Mouse (Mus musculus): ENCODE results near the gene Gm45062. TPM values are rescaled to one million over a fixed set of nuclear protein-coding genes. Genes with fewer than 3 reads are reported as not detected.

Gm45062 gene
- polyA plus RNA-seq, 1 experiment = not detected

- H3K36me3 ChIP-seq (ENCODE audit: control insufficient read depth, insufficient read depth, low read length) = no peaks in the 10 kb centered on the region
- no peak overlapping the region for H3K4me3 ChIP-seq (ENCODE audit: low read depth, low read length)
- no peaks in the 10 kb centered on the region for H3K27me3 ChIP-seq (ENCODE audit: control insufficient read depth, insufficient read depth, low read length)
- no peak for TF ChIP-seq POLR2A (IDR thresholded peaks at IDR 0.05; ENCODE audit: low read depth, low read length)
- TF ChIP-seq CTCF (IDR thresholded peaks at IDR 0.05; ENCODE audit: extremely low read depth, insufficient read length, insufficient replicate concordance, low read depth, low read length) = no peak
- H3K27ac ChIP-seq (ENCODE audit: insufficient read depth, low read depth, low read length) = no peak overlapping the region; the same call in 1 of the 2 replicates
- H3K4me1 ChIP-seq (ENCODE audit: control insufficient read depth, insufficient read depth, insufficient read length, low read length) = peaks cover 5% of the 10 kb centered on the region; the same call in 1 of the 2 replicates
- 78% methylated on average over 6 of the region's 6 CpGs for WGBS
Measured at GRCm38 (mm10) chr6:8504521-8505228, 245.4 kb downstream of the Gm45062 start.

- TF ChIP-seq POLR2A (IDR thresholded peaks at IDR 0.05; ENCODE audit: low read depth, low read length) = no peak
- no peak for TF ChIP-seq CTCF (IDR thresholded peaks at IDR 0.05; ENCODE audit: extremely low read depth, insufficient read length, insufficient replicate concordance, low read depth, low read length)
- H3K36me3 ChIP-seq (ENCODE audit: control insufficient read depth, insufficient read depth, low read length) = no peaks in the 10 kb centered on the region
- peak overlapping the region; percentile 81 for H3K27ac ChIP-seq (ENCODE audit: insufficient read depth, low read depth, low read length)
- H3K4me1 ChIP-seq (ENCODE audit: control insufficient read depth, insufficient read depth, insufficient read length, low read length) = peaks cover 5% of the 10 kb centered on the region; the same call in 1 of the 2 replicates
- H3K27me3 ChIP-seq (ENCODE audit: control insufficient read depth, insufficient read depth, low read length) = no peaks in the 10 kb centered on the region
- no peak overlapping the region for H3K4me3 ChIP-seq (ENCODE audit: low read depth, low read length)
Measured at GRCm38 (mm10) chr6:8506631-8507030, 247.4 kb downstream of the Gm45062 start.

- TF ChIP-seq CTCF (IDR thresholded peaks at IDR 0.05; ENCODE audit: extremely low read depth, insufficient read length, insufficient replicate concordance, low read depth, low read length) (no peak), POLR2A (IDR thresholded peaks at IDR 0.05; ENCODE audit: low read depth, low read length) (peak; percentile 77)
- H3K4me3 ChIP-seq (ENCODE audit: low read depth, low read length) = peak overlapping the region; percentile 84
- H3K27ac ChIP-seq (ENCODE audit: insufficient read depth, low read depth, low read length) = peak overlapping the region; percentile 98
- peaks cover 7% of the 10 kb centered on the region; the same call in 1 of the 2 replicates for H3K4me1 ChIP-seq (ENCODE audit: control insufficient read depth, insufficient read depth, insufficient read length, low read length)
- no peaks in the 10 kb centered on the region for H3K36me3 ChIP-seq (ENCODE audit: control insufficient read depth, insufficient read depth, low read length)
- WGBS = under 1% methylated on average over 54 of the region's 56 CpGs
- no peaks in the 10 kb centered on the region for H3K27me3 ChIP-seq (ENCODE audit: control insufficient read depth, insufficient read depth, low read length)
Measured at GRCm38 (mm10) chr6:8508883-8509536, 249.8 kb downstream of the Gm45062 start.

- no peaks in the 10 kb centered on the region for H3K27me3 ChIP-seq (ENCODE audit: control insufficient read depth, insufficient read depth, low read length)
- H3K27ac ChIP-seq (ENCODE audit: insufficient read depth, low read depth, low read length) = peak within 1 kb of the TSS; percentile 98
- H3K4me1 ChIP-seq (ENCODE audit: control insufficient read depth, insufficient read depth, insufficient read length, low read length) = peaks cover 5% of the 10 kb centered on the region; the same call in 1 of the 2 replicates
- no peaks in the 10 kb centered on the region for H3K36me3 ChIP-seq (ENCODE audit: control insufficient read depth, insufficient read depth, low read length)
- TF ChIP-seq POLR2A (IDR thresholded peaks at IDR 0.05; ENCODE audit: low read depth, low read length) (no peak; the same call in 1 of the 2 replicates), CTCF (IDR thresholded peaks at IDR 0.05; ENCODE audit: extremely low read depth, insufficient read length, insufficient replicate concordance, low read depth, low read length) (no peak)
- WGBS = 2% methylated on average over 50 of the region's 69 CpGs
- peak within 1 kb of the TSS; percentile 84 for H3K4me3 ChIP-seq (ENCODE audit: low read depth, low read length)
Measured at GRCm38 (mm10) chr6:8509551-8509950, 250.3 kb downstream of the Gm45062 start, which contains the start of gene Glcci1. Gene Glcci1, plus strand, starts transcription at chr6:8509600.

GRCm38 (mm10) chr6:8509961-8510863, 251.0 kb downstream of the Gm45062 start:
- TF ChIP-seq POLR2A (IDR thresholded peaks at IDR 0.05; ENCODE audit: low read depth, low read length) (no peak; the same call in 1 of the 2 replicates), CTCF (IDR thresholded peaks at IDR 0.05; ENCODE audit: extremely low read depth, insufficient read length, insufficient replicate concordance, low read depth, low read length) (no peak)
- WGBS = 2% methylated on average over 68 of the region's 73 CpGs
- H3K36me3 ChIP-seq (ENCODE audit: control insufficient read depth, insufficient read depth, low read length) = no peaks in the 10 kb centered on the region
- H3K4me3 ChIP-seq (ENCODE audit: low read depth, low read length) = peak overlapping the region; percentile 84
- H3K4me1 ChIP-seq (ENCODE audit: control insufficient read depth, insufficient read depth, insufficient read length, low read length) = peaks cover 5% of the 10 kb centered on the region; the same call in 1 of the 2 replicates
- no peaks in the 10 kb centered on the region for H3K27me3 ChIP-seq (ENCODE audit: control insufficient read depth, insufficient read depth, low read length)
- peak overlapping the region; percentile 73 for H3K27ac ChIP-seq (ENCODE audit: insufficient read depth, low read depth, low read length)

GRCm38 (mm10) chr6:8510864-8511428, 251.7 kb downstream of the Gm45062 start:
- Histone ChIP-seq H3K27ac (ENCODE audit: insufficient read depth, low read depth, low read length) (peak overlapping the region; percentile 73; the same call in 1 of the 2 replicates), H3K27me3 (ENCODE audit: control insufficient read depth, insufficient read depth, low read length) (no peaks in the 10 kb centered on the region), H3K36me3 (ENCODE audit: control insufficient read depth, insufficient read depth, low read length) (no peaks in the 10 kb centered on the region), H3K4me1 (ENCODE audit: control insufficient read depth, insufficient read depth, insufficient read length, low read length) (peaks cover 2% of the 10 kb centered on the region; the same call in 1 of the 2 replicates), H3K4me3 (ENCODE audit: low read depth, low read length) (no peak overlapping the region)
- 7% methylated on average over 7 of the region's 7 CpGs for WGBS
- TF ChIP-seq POLR2A (IDR thresholded peaks at IDR 0.05; ENCODE audit: low read depth, low read length) = no peak
